Mouse (Mus musculus) hindbrain, embryonic 12.5 days (tissue): ENCODE data around the gene Spef1. TPM values are rescaled to one million over a fixed set of nuclear protein-coding genes. Genes with fewer than 3 reads are reported as not detected.
A peak's percentile ranks its signal among the peaks of the same experiment; 100 is the strongest.

ENCODE experiments used
- ATAC-seq: fragments of 200-750 bp; cut with Nextera tagmentation; 2 replicates; pipeline ENCODE4 v1.8.0; 2017; ENCODE audit warnings: moderate TSS enrichment; ENCODE audit not compliant: low FRiP score
- H3K27ac ChIP-seq: fragments of 300-500 bp; sonication (generic); 2 replicates; pipeline ENCODE4 v1.5.1; 2016; ENCODE audit warnings: mild to moderate bottlenecking
- H3K27me3 ChIP-seq: fragments of 300-500 bp; sonication (generic); 2 replicates; pipeline ENCODE4 v1.6.1; 2016; ENCODE audit warnings: mild to moderate bottlenecking
- H3K36me3 ChIP-seq: fragments of 300-500 bp; sonication (generic); 2 replicates; pipeline ENCODE4 v1.6.1; 2016; ENCODE audit warnings: mild to moderate bottlenecking
- H3K4me1 ChIP-seq: fragments of 300-500 bp; sonication (generic); 2 replicates; pipeline ENCODE4 v1.6.1; 2016
- H3K4me2 ChIP-seq: fragments of 300-500 bp; sonication (generic); replicated peaks from 2 replicates; pipeline ENCODE4 v1.6.1; 2016; ENCODE audit warnings: mild to moderate bottlenecking
- H3K4me3 ChIP-seq: fragments of 300-500 bp; sonication (generic); 2 replicates; pipeline ENCODE4 v1.5.1; 2016; ENCODE audit warnings: mild to moderate bottlenecking
- H3K9ac ChIP-seq: fragments of 300-500 bp; sonication (generic); 2 replicates; pipeline ENCODE4 v1.6.1; 2016; ENCODE audit warnings: mild to moderate bottlenecking, moderate library complexity
- H3K9me3 ChIP-seq: fragments of 300-500 bp; sonication (generic); replicated peaks from 2 replicates; pipeline ENCODE4 v1.6.1; 2016; ENCODE audit warnings: mild to moderate bottlenecking
- WGBS: fragments of 180-500 bp; shearing (Covaris S2); methylation state at CpG from one replicate; pipeline ENCODE4 v1.1.7; 2016; 5-methylcytosine and 5-hydroxymethylcytosine counted together
- polyA plus RNA-seq: library from polyadenylated mRNA; unstranded; fragments of >200 nt; fragmentation: Nextera tagmentation; extraction: Ambion mirVana; gene quantifications from 2 replicates; pipeline ENCODE4 v1.2.1, GENCODE M21; 2016

The Spef1 gene
- polyA plus RNA-seq, 1 experiment from 2014 or later = 8.9 TPM

- no peaks in the 10 kb centered on the region for H3K27me3 ChIP-seq
- ATAC-seq = no peak
- no peaks in the 10 kb centered on the region for H3K36me3 ChIP-seq
- no peak overlapping the region for H3K9ac ChIP-seq
- no peak overlapping the region for H3K4me2 ChIP-seq
- H3K4me1 ChIP-seq = no peaks in the 10 kb centered on the region
- H3K4me3 ChIP-seq = no peak overlapping the region
- no peak overlapping the region for H3K27ac ChIP-seq
- 54% methylated on average over 1 of the region's 1 CpGs for WGBS
- no peaks in the 10 kb centered on the region for H3K9me3 ChIP-seq
Observed at GRCm38 (mm10) chr2:131134381-131134780, 52.7 kb downstream of the Spef1 start.

DNA sequence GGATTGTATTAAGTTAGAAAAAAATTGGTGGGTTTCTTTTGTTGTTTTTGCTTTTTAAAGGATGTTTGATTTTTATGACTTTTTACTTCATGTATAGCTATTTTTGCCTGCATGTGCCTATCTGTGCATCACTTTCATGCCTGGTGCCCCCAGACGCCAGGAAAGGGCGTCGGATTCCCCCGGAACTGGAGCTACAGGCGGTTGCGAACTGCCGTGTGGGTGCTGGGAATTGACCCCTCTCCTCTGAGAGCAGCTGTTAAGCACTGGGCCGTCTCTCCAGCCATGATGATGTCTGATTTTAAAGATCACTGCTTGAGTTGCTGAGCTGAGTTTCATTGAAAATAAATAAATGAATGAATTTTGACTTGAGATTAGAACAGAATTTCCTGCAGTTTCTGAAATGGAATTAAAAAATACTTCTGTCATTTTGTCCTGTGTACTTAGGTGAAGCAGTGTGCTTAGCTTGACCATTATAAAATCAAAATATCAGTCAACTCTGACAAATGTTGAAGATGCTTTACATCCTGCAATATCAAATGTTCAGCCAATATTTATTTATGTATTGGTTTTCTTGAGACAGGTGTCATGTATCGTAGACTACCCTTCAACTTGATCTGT lies 54.0 kb downstream of the Spef1 start, which contains the start of gene Gm11037:
TSS of gene Gm11037 (plus strand) at position 568 of the 618 bp plus-strand sequence.
- no peak within 1 kb of the TSS for H3K27ac ChIP-seq
- H3K4me3 ChIP-seq = no peak within 1 kb of the TSS
- H3K4me1 ChIP-seq = peaks cover 3% of the 10 kb centered on the region; the same call in 1 of the 2 replicates
- no peaks in the 10 kb centered on the region for H3K27me3 ChIP-seq
- no peaks in the 10 kb centered on the region for H3K9me3 ChIP-seq
- no peak within 1 kb of the TSS for H3K4me2 ChIP-seq
- H3K9ac ChIP-seq = no peak within 1 kb of the TSS
- no peaks in the 10 kb centered on the region for H3K36me3 ChIP-seq
- no peak for ATAC-seq
- 80% methylated on average over 9 of the region's 9 CpGs for WGBS

GRCm38 (mm10) chr2:131132111-131132888 lies 54.8 kb downstream of the Spef1 start:
- WGBS = 88% methylated on average over 10 of the region's 10 CpGs
- Histone ChIP-seq H3K4me3 (no peak overlapping the region), H3K9me3 (no peaks in the 10 kb centered on the region), H3K27ac (no peak overlapping the region), H3K27me3 (no peaks in the 10 kb centered on the region), H3K9ac (no peak overlapping the region), H3K4me1 (peaks cover 9% of the 10 kb centered on the region), H3K36me3 (no peaks in the 10 kb centered on the region), H3K4me2 (no peak overlapping the region)
- no peak for ATAC-seq

DNA sequence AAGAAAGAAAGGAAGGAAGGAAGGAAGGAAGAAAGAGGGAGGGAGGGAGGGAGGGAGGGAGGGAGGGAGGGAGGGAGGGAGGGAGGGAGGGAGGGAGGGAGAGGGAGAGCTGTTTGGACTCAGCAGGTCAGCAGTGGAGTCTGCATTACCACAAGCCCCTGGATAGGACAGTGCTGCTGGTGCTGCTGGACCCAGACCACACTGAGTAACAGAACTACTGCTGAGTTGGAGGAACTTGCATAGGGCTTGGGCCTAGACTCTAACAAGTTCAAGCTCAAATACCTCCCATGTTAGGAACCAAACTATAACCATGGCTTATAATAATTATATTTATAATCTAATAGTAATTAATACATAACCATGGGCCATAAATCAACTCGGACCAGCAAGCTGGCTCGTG lies 56.2 kb downstream of the Spef1 start:
- 91% methylated on average over 2 of the region's 2 CpGs for WGBS
- Histone ChIP-seq H3K27ac (no peak overlapping the region), H3K9ac (no peak overlapping the region), H3K4me2 (no peak overlapping the region), H3K36me3 (no peaks in the 10 kb centered on the region), H3K27me3 (no peaks in the 10 kb centered on the region), H3K4me3 (no peak overlapping the region), H3K4me1 (peaks cover 20% of the 10 kb centered on the region), H3K9me3 (no peaks in the 10 kb centered on the region)
- ATAC-seq = no peak

DNA sequence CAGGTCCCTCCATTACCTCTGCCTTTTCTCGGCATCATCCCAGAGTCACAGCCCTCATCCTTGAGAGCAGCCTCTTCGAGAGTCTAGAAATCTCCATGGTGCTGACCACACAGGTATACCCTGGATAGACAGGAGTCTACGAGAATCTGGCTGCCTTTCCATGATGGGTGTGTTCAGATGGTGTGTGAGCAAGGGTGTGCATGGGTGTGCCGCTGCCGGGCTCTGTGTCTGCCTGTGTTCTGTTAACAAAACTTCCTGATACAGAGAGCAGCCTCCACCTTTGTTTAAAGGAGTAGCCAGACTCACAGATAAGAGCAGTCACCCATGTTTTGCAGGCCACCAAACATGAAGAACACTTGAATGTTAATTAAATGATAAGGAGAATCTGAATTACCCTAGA lies 57.2 kb downstream of the Spef1 start:
- H3K27me3 ChIP-seq = 0 out of 2 replicates have a peak, but pooled peaks cover 3% of the 10 kb centered on the region
- no peak overlapping the region for H3K9ac ChIP-seq
- no peak overlapping the region for H3K4me2 ChIP-seq
- H3K9me3 ChIP-seq = no peaks in the 10 kb centered on the region
- H3K4me1 ChIP-seq = peaks cover 20% of the 10 kb centered on the region
- WGBS = 78% methylated on average over 5 of the region's 5 CpGs
- H3K36me3 ChIP-seq = no peaks in the 10 kb centered on the region
- ATAC-seq = no peak
- H3K4me3 ChIP-seq = no peak overlapping the region
- no peak overlapping the region for H3K27ac ChIP-seq

DNA sequence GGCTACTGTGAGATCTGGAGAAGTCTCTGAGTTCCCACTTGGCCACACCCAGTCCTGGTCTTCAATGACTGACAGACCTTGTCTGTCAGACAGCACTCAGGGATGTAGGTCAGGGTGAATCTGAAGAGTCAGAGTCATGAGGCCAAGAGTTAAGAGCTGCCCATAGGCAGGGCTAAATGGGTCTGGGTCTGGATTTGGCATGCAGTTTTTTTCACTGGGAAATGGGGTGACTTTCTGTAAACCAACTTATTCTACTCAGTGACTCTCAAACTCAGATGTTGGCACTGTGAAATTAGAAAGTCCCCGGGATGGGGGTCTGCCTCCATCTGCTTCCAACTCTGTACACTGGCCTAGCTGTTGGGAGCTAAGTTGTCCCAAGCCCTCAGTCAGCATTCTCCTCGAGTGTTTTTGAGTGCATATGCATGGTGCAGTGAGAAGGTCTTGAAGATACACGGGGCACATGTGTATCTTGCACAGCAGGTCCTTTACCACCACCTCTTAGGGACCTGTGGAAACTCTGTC lies 58.4 kb downstream of the Spef1 start:
- H3K27ac ChIP-seq = no peak overlapping the region
- H3K4me3 ChIP-seq = no peak overlapping the region
- H3K9me3 ChIP-seq = no peaks in the 10 kb centered on the region
- no peak overlapping the region for H3K9ac ChIP-seq
- peak overlapping the region; percentile 87; the same call in 1 of the 2 replicates for H3K4me2 ChIP-seq
- 74% methylated on average over 3 of the region's 3 CpGs for WGBS
- no peaks in the 10 kb centered on the region for H3K36me3 ChIP-seq
- no peak for ATAC-seq
- 0 out of 2 replicates have a peak, but pooled peaks cover 3% of the 10 kb centered on the region for H3K27me3 ChIP-seq
- H3K4me1 ChIP-seq = peaks cover 20% of the 10 kb centered on the region

DNA sequence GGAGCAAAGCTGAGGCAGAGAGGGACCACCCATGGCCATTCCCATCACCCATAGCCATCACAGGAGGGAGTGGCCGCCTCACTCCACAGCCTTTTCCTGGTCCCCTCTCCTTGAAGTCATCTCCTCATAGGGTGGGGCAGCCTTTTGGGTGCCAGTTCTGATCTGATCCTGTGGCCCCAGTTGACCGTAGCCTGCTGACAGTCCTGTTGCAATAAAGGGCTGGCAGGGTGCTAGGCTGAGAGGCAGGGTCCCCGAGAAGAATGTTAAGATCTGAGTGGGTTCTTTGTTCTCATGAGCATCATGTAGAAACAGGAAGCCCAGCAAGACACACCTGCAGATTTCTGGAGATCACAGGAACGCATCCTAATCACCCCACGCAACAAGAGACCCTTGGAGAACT lies 58.9 kb downstream of the Spef1 start:
- peaks cover 20% of the 10 kb centered on the region for H3K4me1 ChIP-seq
- no peaks in the 10 kb centered on the region for H3K9me3 ChIP-seq
- peak overlapping the region; percentile 42 for H3K4me3 ChIP-seq
- no peak overlapping the region for H3K9ac ChIP-seq
- ATAC-seq = no peak
- no peaks in the 10 kb centered on the region for H3K36me3 ChIP-seq
- 83% methylated on average over 5 of the region's 5 CpGs for WGBS
- peak overlapping the region; percentile 87 for H3K4me2 ChIP-seq
- 0 out of 2 replicates have a peak, but pooled peaks cover 3% of the 10 kb centered on the region for H3K27me3 ChIP-seq
- no peak overlapping the region for H3K27ac ChIP-seq

DNA sequence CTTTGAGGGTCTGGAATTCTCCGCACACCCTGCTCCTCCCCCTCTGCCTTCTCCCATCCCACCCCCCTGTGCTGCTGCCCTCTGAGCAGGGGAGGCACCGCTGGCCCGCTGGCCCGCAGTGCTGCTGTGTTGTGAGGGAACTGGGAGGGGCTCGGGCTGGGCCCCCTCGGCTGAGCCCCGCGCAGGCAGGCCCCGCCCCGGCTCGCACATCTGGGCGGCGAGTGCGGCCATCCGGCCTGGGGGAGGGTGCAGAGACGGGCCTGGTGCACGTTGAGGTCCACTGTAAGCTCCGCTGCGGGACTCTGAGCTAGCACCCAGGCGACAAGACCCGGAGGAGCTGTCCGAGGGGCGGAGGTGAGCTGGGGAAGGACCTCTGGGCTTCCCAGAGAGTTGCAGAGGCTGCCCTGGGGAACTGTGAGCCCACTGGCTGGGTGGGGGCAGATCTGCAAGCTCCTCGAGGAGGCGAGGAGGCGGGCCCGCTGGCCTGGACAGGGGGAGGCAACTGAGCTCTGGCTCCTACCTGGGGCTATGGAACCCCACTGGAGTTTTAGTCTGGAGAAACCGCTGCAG lies 59.8 kb downstream of the Spef1 start, which contains the start of gene Hspa12b:
TSS of gene Hspa12b (plus strand) at position 120 of the 570 bp plus-strand sequence.
- H3K36me3 ChIP-seq = no peaks in the 10 kb centered on the region
- H3K27ac ChIP-seq = 0 out of 2 replicates have a peak within 1 kb of the TSS, but pooled peaks have one; percentile 2
- under 1% methylated on average over 28 of the region's 28 CpGs for WGBS

GRCm38 (mm10) chr2:131125964-131126815 lies 60.9 kb downstream of the Spef1 start:
- no peak overlapping the region for H3K4me3 ChIP-seq
- no peaks in the 10 kb centered on the region for H3K36me3 ChIP-seq
- H3K9me3 ChIP-seq = no peaks in the 10 kb centered on the region
- peak; percentile 32 for ATAC-seq
- no peak overlapping the region for H3K4me2 ChIP-seq
- 0 out of 2 replicates have a peak overlapping the region, but pooled peaks have one; percentile 2 for H3K27ac ChIP-seq
- 34% methylated on average over 9 of the region's 9 CpGs for WGBS
- 0 out of 2 replicates have a peak, but pooled peaks cover 3% of the 10 kb centered on the region for H3K27me3 ChIP-seq
- peaks cover 20% of the 10 kb centered on the region for H3K4me1 ChIP-seq
- no peak overlapping the region for H3K9ac ChIP-seq

More for the DNA sequence above, 59.8 kb downstream of the Spef1 start, which contains the start of gene Hspa12b:
- peak within 1 kb of the TSS; percentile 68 for H3K9ac ChIP-seq
- peaks cover 20% of the 10 kb centered on the region for H3K4me1 ChIP-seq
- peak; percentile 84 for ATAC-seq
- peak within 1 kb of the TSS; percentile 42 for H3K4me3 ChIP-seq
- 0 out of 2 replicates have a peak, but pooled peaks cover 3% of the 10 kb centered on the region for H3K27me3 ChIP-seq
- no peaks in the 10 kb centered on the region for H3K9me3 ChIP-seq
- peak within 1 kb of the TSS; percentile 87 for H3K4me2 ChIP-seq

- no peak overlapping the region for H3K27ac ChIP-seq
- H3K4me3 ChIP-seq = no peak overlapping the region
- no peak overlapping the region for H3K9ac ChIP-seq
- H3K4me1 ChIP-seq = peaks cover 20% of the 10 kb centered on the region
- 90% methylated on average over 9 of the region's 9 CpGs for WGBS
- H3K27me3 ChIP-seq = 0 out of 2 replicates have a peak, but pooled peaks cover 3% of the 10 kb centered on the region
- no peaks in the 10 kb centered on the region for H3K36me3 ChIP-seq
- peak; percentile 15; the same call in 1 of the 2 replicates for ATAC-seq
- no peak overlapping the region for H3K4me2 ChIP-seq
- H3K9me3 ChIP-seq = no peaks in the 10 kb centered on the region
Observed at GRCm38 (mm10) chr2:131125157-131125963, 61.7 kb downstream of the Spef1 start.

DNA sequence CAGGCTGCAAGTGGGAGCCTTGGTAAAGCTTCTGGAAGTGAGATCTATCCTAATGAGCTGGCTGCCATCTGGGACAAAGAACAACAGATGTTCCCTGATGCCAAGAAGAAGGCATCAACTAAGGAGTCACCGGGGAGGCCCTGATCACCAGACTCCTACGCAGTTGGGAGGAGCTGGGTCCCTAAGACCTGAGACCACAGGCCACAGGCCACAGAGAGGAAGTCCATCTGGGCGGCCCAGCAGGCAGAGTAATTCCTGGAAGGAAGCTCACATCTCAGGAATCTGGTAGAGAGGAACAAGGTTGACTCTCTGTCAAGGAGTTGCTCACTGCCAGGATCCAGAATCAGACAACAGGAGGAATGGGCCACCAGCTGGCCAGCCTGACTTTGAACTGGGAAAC lies 62.9 kb downstream of the Spef1 start:
- Histone ChIP-seq H3K4me1 (peaks cover 20% of the 10 kb centered on the region), H3K27ac (no peak overlapping the region), H3K36me3 (no peaks in the 10 kb centered on the region), H3K9me3 (no peaks in the 10 kb centered on the region), H3K9ac (no peak overlapping the region), H3K4me3 (no peak overlapping the region), H3K27me3 (0 out of 2 replicates have a peak, but pooled peaks cover 3% of the 10 kb centered on the region), H3K4me2 (no peak overlapping the region)
- ATAC-seq = no peak
- 75% methylated on average over 3 of the region's 3 CpGs for WGBS
